Mouse (Mus musculus): ENCODE measurements around the gene Dennd4b.
"Not testable (repeated sequence)": the region's sequence is repeated elsewhere in the genome, so short reads cannot be mapped to it uniquely, and the experiment has no call there.

The Dennd4b gene

GRCm38 (mm10) chr3:90265034-90265931 is at the start of gene Dennd4b:
TSS of gene Dennd4b (plus strand) at chr3:90265185.
- peak; percentile 88 for DNase-seq (ENCODE audit: low spot score)

- no peak for DNase-seq (ENCODE audit: low spot score)
Observed at GRCm38 (mm10) chr3:90215825-90216380, 49.1 kb upstream of the Dennd4b start.

- DNase-seq (ENCODE audit: low spot score), result peak; percentile 67
Observed at GRCm38 (mm10) chr3:90220088-90220487, 44.9 kb upstream of the Dennd4b start.

- peak; percentile 53 for DNase-seq (ENCODE audit: low spot score)
Observed at GRCm38 (mm10) chr3:90220531-90220951, 44.4 kb upstream of the Dennd4b start.

- no peak for DNase-seq (ENCODE audit: low spot score)
Observed at GRCm38 (mm10) chr3:90221123-90221522, 43.9 kb upstream of the Dennd4b start.

GRCm38 (mm10) chr3:90222455-90222854 is 42.5 kb upstream of the Dennd4b start:
- no peak for DNase-seq (ENCODE audit: low spot score)

- no peak for DNase-seq (ENCODE audit: low spot score)
Observed at GRCm38 (mm10) chr3:90222941-90223340, 42.0 kb upstream of the Dennd4b start.

GRCm38 (mm10) chr3:90224331-90224730 is 40.7 kb upstream of the Dennd4b start:
- no peak for DNase-seq (ENCODE audit: low spot score)

- DNase-seq (ENCODE audit: low spot score), result no peak
Observed at GRCm38 (mm10) chr3:90231075-90231474, 33.9 kb upstream of the Dennd4b start.

- DNase-seq (ENCODE audit: low spot score), result peak; percentile 96
Observed at GRCm38 (mm10) chr3:90231507-90232333, 33.3 kb upstream of the Dennd4b start, which contains the start of gene Jtb. TSS of gene Jtb (plus strand) at chr3:90231597.

- no peak for DNase-seq (ENCODE audit: low spot score)
Observed at GRCm38 (mm10) chr3:90241251-90241650, 23.7 kb upstream of the Dennd4b start.

- no peak for DNase-seq (ENCODE audit: low spot score)
Observed at GRCm38 (mm10) chr3:90241669-90242358, 23.2 kb upstream of the Dennd4b start.

GRCm38 (mm10) chr3:90242984-90243775 is 21.8 kb upstream of the Dennd4b start, which contains the start of gene Creb3l4:
TSS of gene Creb3l4 (minus strand) at chr3:90243512.
- no peak for DNase-seq (ENCODE audit: low spot score)

- no peak for DNase-seq (ENCODE audit: low spot score)
Observed at GRCm38 (mm10) chr3:90245406-90245805, 19.6 kb upstream of the Dennd4b start.

- no peak for DNase-seq (ENCODE audit: low spot score)
Observed at GRCm38 (mm10) chr3:90247630-90247959, 17.4 kb upstream of the Dennd4b start.

- DNase-seq (ENCODE audit: low spot score), result peak; percentile 95
Observed at GRCm38 (mm10) chr3:90247960-90248745, 16.8 kb upstream of the Dennd4b start, which contains the start of gene Slc39a1. TSS of gene Slc39a1 (plus strand) at chr3:90248172.

- DNase-seq (ENCODE audit: low spot score), result no peak
Observed at GRCm38 (mm10) chr3:90248746-90249100, 16.3 kb upstream of the Dennd4b start.

- no peak for DNase-seq (ENCODE audit: low spot score)
Observed at GRCm38 (mm10) chr3:90250791-90251190, 14.2 kb upstream of the Dennd4b start.

GRCm38 (mm10) chr3:90251731-90252226 is 13.2 kb upstream of the Dennd4b start:
- not testable (repeated sequence) for DNase-seq (ENCODE audit: low spot score)

GRCm38 (mm10) chr3:90252659-90253058 is 12.3 kb upstream of the Dennd4b start:
- not testable (repeated sequence) for DNase-seq (ENCODE audit: low spot score)
